Mouse (Mus musculus) CD8-positive naive resting alpha-beta T cell, adult 2 months (primary cell): ENCODE measurements around the gene Fam229b.

Experiments used
- DNase-seq, 2 experiments: peaks; one replicate each; pipeline ENCODE4 v3.0.0; 2022; ENCODE audit warnings: low read depth in 2 of 2, low spot score in 2 of 2

Fam229b gene

GRCm38 (mm10) chr10:39137766-39138165, 4.1 kb upstream of the Fam229b start:
- DNase-seq = no peak

DNA sequence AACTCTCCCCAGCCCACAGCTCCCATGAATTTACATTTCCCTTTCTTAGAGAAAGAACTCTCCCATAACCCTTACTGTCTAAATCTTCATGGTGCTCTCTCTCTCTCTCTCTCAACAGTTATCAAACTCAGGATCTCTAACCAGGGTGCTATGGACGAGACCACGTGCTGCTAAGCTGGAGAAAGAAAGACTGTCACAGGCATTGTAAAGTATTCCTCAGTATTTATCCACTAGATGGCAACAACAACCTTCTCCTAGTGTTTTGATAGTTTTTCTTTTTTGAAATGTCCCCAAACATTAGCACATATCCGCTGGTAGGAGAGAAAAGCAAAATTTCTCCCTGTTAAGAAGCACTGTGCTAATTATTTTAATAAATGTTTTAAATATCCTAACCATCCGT, 12.3 kb downstream of the Fam229b start:
- no peak for DNase-seq

DNA sequence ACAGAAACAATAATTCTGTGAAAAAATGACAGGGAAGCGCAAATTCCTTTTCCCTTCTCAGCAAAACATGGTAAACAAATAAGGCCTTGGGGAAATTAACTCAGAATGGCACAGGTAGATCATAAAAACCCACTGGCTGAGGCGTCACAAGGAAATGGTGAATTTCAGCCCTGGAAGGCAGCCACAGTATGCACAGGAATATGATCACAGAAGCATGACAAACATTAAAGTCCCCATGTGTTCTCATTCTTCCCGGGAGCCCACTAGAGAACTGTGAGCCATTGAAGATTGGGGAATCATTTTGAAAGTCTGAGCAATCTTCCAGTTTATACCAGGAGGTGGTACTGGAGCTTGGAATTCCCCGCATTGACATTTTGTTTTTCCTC, 24.2 kb downstream of the Fam229b start:
- no peak for DNase-seq

- DNase-seq = no peak
These were observed 24.8 kb downstream of the Fam229b start for GRCm38 (mm10) chr10:39108837-39109488.

- no peak for DNase-seq
These were observed 26.8 kb downstream of the Fam229b start for GRCm38 (mm10) chr10:39106935-39107334.

DNA sequence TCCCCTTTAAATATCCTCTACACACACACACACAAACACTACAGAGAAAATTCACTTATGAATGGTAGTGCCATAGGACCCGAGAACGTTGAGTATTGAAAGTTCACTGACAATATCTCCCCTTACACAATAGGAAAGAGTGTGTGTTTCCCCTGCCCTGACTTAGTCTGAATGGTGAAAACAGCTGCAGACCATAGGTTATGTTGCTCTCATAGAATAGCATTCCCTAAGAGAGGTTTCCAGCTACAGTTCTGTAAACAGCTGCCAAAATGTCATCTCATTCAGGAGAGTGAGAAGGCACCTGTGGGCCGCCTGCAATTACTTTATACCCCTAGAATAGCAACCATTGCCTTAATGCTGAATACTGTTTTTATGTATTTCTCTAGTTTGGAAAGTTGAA, 27.3 kb downstream of the Fam229b start:
- no peak for DNase-seq

DNA sequence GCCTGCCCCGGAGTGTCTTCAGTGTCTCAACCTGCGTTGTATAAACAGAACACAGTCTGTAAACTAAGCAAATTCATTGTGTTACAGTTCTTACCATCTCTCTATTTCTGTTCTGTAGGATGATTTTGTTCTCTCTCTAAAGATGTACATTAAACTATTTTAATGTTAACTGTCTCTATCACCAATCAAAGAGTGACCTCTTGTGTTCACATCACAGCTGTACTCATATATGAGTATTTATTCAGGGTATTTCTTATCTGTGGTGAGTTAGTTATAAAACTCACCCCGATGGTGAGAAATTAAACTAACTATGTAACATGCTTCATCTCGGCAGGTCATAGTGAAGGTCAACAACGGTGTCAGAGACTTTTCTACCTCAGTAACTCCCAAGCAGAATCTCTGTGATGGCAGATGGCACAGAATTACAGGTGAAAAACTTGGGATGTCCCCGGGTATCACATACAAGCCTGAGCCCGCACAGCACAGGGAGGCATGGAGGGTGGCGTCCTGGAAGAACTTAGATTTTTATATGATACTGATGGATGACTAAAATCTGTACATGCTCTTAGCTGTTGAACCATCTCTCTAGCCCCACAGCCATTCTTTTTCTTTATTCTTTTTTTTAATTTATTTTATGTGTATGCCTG, 28.8 kb downstream of the Fam229b start:
- DNase-seq = no peak

DNA sequence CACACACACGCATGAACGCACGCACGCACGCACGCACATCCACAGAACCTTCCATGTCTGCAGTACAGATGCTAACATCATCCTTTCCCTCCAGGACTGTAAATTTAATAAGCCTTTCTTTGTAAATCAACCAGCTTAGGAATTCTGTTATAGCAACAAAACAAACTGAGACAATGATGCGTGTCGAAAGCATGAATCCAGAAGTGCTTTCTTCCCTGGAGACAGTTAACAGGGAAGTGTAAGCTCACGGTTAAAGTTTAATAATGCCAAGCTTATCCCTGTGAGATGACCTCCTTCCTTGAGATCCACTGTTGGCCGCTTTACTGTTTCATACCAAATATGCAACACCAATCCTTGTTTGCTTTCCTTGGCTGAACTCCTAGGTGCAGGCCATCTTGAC, 35.0 kb downstream of the Fam229b start:
- DNase-seq = no peak

DNA sequence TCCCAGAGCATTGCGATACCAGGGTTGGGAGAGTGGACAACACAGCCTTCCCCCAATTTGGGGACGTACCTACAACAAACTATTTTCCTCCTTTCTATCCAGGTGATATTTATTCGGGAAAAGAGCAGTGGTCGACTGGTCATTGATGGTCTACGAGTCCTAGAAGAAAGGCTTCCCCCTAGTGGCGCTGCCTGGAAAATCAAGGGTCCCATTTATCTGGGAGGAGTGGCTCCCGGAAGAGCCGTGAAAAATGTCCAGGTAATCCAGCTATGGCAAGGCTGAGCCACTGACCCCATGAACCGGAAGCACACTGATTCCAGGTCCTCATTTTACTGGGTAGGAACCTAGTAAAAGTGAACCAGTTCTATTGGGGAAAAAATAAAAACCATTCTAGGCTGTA, 36.7 kb downstream of the Fam229b start:
- DNase-seq = no peak

DNA sequence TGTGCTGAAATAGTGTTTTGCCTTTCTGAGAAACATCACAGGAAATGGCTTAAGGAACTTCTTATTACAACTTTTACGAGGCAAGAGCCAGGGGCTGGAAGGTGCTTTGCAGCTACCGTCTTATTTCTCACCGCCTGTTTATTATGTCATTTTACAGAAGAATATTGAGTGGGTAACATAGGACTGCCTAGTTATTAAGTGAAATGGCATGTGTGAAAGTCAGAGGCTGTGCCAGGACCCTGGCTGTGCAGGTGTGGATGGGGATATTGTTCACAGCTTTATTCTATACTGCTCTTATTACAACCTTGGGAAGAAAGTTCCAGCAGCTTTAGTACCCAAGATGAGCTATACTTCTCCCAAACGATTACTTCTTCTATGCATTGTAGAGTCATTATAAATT, 61.7 kb downstream of the Fam229b start:
- no peak for DNase-seq
